Mouse (Mus musculus): ENCODE measurements around the gene Cfap73. TPM values are rescaled to one million over a fixed set of nuclear protein-coding genes. Genes with fewer than 3 reads are reported as not detected.

Gene Cfap73
- polyA plus RNA-seq, 1 experiment from 2014 or later: not detected

DNA sequence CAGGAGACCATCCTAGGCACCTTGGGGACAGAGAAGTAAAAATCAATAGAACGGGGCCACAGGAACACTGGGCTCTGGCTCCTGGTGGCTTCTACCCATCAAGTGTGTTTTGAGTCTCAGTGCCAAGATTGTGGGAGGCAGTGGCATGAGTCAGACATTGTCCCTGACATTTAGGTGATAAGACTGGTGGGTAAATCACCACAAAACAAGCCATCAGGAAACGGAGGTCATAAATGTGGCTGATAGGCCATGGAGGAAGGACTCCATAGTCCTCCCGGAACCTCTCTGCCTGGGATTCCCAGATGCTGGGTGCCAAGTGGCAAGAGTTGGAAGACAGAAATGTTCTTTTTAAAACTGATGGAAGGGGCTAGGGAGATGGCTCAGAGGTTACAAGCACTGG, 10.2 kb upstream of the Cfap73 start:
- H3K4me2 ChIP-seq: no peak overlapping the region
- no peaks in the 10 kb centered on the region for H3K36me3 ChIP-seq (ENCODE audit: poor library complexity, severe bottlenecking)
- H3K9me3 ChIP-seq (replicated peaks): no peaks in the 10 kb centered on the region
- peaks cover 26% of the 10 kb centered on the region for H3K27me3 ChIP-seq
- 93% methylated on average over 3 of the region's 3 CpGs for WGBS
- no peak for ATAC-seq
- H3K27ac ChIP-seq: no peak overlapping the region
- peaks cover 13% of the 10 kb centered on the region for H3K4me1 ChIP-seq
- no peak overlapping the region for H3K4me3 ChIP-seq
- no peak overlapping the region for H3K9ac ChIP-seq

DNA sequence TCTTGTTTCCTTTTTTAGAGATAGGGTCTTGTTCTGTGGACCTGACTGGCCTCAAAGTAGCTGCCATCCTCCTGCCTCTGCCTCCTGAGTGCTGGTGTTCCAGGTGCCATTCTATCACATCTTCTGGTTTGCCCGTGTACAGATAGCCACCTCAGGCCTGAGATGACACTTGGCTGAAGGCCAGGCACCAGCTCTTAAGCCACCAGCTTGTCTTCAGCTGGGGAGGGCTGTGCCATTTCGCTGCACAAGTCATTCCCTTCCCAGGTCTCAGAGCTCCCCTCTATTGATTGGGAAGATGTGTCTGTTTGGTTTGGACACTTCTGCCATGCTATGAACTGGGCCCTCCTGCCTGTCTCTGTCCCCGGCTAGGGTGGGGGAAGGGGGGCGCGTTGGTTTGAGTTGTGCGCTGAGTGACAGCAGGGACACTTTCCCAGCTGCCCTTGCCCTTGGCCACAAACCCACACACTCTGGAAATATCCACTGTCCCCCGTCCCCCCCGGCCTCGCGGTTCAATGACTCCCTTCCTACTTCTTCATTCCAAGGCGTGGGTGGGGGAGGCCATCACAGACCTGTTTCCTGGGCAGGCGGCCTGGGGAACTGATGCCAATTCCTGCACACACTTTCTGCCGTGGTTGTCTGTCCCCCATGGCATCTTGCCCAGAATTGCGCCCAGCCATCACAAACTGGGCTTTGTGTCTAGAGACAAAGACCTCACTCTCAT, 9.5 kb upstream of the Cfap73 start:
- no peak overlapping the region for H3K27ac ChIP-seq
- peaks cover 19% of the 10 kb centered on the region for H3K27me3 ChIP-seq
- no peak for ATAC-seq
- WGBS: 66% methylated on average over 14 of the region's 14 CpGs
- H3K4me3 ChIP-seq: no peak overlapping the region
- H3K9me3 ChIP-seq (replicated peaks): no peaks in the 10 kb centered on the region
- H3K4me1 ChIP-seq: peaks cover 6% of the 10 kb centered on the region
- no peak overlapping the region for H3K4me2 ChIP-seq
- H3K9ac ChIP-seq: no peak overlapping the region
- no peaks in the 10 kb centered on the region for H3K36me3 ChIP-seq (ENCODE audit: poor library complexity, severe bottlenecking)

DNA sequence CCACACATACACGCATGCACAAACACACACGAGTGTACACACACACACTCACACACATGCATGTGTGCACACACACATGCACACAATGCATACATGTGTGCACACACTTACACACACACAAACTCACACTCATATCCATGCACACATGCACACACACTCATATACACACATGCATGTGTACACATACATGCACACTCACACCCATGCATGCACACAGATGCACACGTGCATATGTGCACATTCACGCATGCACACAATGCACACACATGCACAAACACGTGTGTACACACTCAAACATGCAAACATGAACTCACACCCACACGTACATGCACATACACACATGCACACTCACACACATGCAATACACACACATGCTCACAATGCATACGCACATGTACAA, 6.1 kb upstream of the Cfap73 start:
- Histone ChIP-seq H3K36me3 (ENCODE audit: poor library complexity, severe bottlenecking) (no peaks in the 10 kb centered on the region), H3K9ac (no peak overlapping the region), H3K4me1 (peaks cover 4% of the 10 kb centered on the region; the same call in 1 of the 2 replicates), H3K27ac (no peak overlapping the region), H3K27me3 (no peaks in the 10 kb centered on the region), H3K9me3 (replicated peaks) (no peaks in the 10 kb centered on the region), H3K4me3 (no peak overlapping the region), H3K4me2 (no peak overlapping the region)
- WGBS: 91% methylated on average over 7 of the region's 7 CpGs
- ATAC-seq: no peak

DNA sequence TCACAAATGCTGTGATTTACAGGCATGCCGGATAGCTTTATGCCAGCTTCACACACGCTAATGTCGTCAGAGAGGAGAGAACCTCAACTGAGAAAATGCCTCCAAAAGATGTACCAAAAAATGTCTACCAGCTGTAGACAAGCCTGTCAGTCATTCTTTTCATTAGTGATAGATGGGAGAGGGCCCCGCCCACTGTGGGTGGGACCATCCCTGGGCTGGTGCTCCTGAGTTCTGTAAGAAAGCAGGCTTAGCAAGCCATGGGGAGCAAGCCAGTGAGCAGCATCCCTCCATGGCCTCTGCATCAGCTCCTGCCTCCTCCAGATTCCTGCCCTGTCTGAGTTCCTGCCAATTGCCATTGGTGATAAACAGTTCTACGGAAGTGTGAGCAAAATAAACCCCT, 1.6 kb upstream of the Cfap73 start:
- Histone ChIP-seq H3K4me1 (peaks cover 4% of the 10 kb centered on the region; the same call in 1 of the 2 replicates), H3K27ac (no peak overlapping the region), H3K4me2 (no peak overlapping the region), H3K9ac (no peak overlapping the region), H3K27me3 (peaks cover 6% of the 10 kb centered on the region; the same call in 1 of the 2 replicates), H3K4me3 (no peak overlapping the region), H3K36me3 (ENCODE audit: poor library complexity, severe bottlenecking) (no peaks in the 10 kb centered on the region), H3K9me3 (replicated peaks) (no peaks in the 10 kb centered on the region)
- no peak for ATAC-seq
- WGBS: 90% methylated on average over 5 of the region's 5 CpGs

DNA sequence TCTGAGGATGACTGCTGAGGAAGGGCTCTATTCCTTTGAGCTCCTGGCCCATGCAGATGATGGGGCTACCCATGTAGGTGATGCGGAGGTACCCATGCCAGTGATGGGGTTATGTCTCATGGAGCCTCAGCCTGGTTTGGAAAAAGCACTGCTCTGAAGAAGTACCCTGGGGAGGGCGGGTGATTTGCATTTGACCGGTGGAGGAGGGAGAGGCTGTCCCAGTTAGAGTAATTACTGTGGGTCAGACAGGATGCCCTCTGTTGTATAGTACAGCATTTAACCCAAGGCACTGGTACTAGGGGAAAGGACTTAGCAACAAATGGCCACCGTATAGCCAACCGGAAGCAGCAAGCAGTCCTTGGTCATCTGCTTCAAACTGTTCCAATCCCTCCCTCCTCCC, 825 bp upstream of the Cfap73 start:
- H3K27me3 ChIP-seq: peaks cover 6% of the 10 kb centered on the region
- H3K4me3 ChIP-seq: no peak overlapping the region
- H3K36me3 ChIP-seq (ENCODE audit: poor library complexity, severe bottlenecking): no peaks in the 10 kb centered on the region
- H3K4me2 ChIP-seq: no peak overlapping the region
- 62% methylated on average over 5 of the region's 5 CpGs for WGBS
- H3K9me3 ChIP-seq (replicated peaks): no peaks in the 10 kb centered on the region
- no peak for ATAC-seq
- no peak overlapping the region for H3K9ac ChIP-seq
- H3K4me1 ChIP-seq: peaks cover 4% of the 10 kb centered on the region; the same call in 1 of the 2 replicates
- H3K27ac ChIP-seq: no peak overlapping the region

DNA sequence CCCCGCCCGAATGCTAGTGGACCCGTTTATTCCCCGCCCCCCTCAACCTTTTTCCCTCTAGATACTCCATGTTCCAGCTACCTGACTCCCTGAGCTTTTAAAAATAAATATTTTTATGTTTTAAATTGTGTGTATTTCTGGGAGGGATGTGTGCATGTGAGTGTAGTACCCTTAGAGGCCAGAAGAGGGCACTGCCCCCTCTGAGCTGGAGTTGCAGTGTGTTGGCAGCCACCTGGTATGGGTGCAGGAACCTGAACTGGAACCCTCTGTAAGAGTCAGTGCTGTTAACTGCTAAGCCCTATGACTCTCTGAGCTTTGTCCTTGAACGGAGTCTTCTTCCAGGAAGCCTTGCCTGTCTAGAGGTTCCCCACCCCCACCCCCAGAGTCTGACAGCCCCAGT, 2.1 kb downstream of the Cfap73 start:
- no peak for ATAC-seq
- no peaks in the 10 kb centered on the region for H3K9me3 ChIP-seq (replicated peaks)
- WGBS: 89% methylated on average over 5 of the region's 5 CpGs

DNA sequence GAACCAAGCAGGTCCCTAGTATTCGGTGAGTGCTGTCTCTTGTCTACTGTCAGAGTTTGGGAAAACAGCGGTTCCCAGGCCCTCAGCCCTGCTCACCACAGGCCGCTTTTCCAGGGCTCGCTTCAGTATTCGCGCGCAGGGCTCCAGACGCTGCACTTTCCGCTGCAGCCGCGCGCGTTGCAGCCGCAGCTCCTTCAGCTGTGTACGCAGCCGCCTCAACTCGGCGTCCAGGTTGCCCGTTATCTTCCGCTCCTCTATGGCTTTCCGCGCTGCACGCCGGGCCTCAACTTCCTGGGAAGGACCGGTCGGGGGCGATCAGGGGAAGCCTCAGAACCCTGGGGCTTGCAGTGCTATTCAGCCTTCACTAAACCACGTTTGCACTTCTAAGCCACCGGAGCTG, 2.9 kb downstream of the Cfap73 start:
- no peak overlapping the region for H3K27ac ChIP-seq
- peak overlapping the region; percentile 14; the same call in 1 of the 2 replicates for H3K9ac ChIP-seq
- H3K27me3 ChIP-seq: peaks cover 6% of the 10 kb centered on the region
- peak overlapping the region; percentile 19; the same call in 1 of the 2 replicates for H3K4me3 ChIP-seq
- 9% methylated on average over 29 of the region's 29 CpGs for WGBS
- H3K4me2 ChIP-seq: peak overlapping the region; percentile 45
- H3K9me3 ChIP-seq (replicated peaks): no peaks in the 10 kb centered on the region
- peaks cover 4% of the 10 kb centered on the region; the same call in 1 of the 2 replicates for H3K4me1 ChIP-seq
- H3K36me3 ChIP-seq (ENCODE audit: poor library complexity, severe bottlenecking): peaks cover 22% of the 10 kb centered on the region
- no peak for ATAC-seq

More for the DNA sequence above, 2.1 kb downstream of the Cfap73 start:
- H3K4me1 ChIP-seq: peaks cover 4% of the 10 kb centered on the region; the same call in 1 of the 2 replicates
- H3K9ac ChIP-seq: no peak overlapping the region
- H3K4me3 ChIP-seq: no peak overlapping the region
- H3K36me3 ChIP-seq (ENCODE audit: poor library complexity, severe bottlenecking): peaks cover 15% of the 10 kb centered on the region
- no peak overlapping the region for H3K27ac ChIP-seq
- H3K27me3 ChIP-seq: peaks cover 6% of the 10 kb centered on the region
- no peak overlapping the region for H3K4me2 ChIP-seq

DNA sequence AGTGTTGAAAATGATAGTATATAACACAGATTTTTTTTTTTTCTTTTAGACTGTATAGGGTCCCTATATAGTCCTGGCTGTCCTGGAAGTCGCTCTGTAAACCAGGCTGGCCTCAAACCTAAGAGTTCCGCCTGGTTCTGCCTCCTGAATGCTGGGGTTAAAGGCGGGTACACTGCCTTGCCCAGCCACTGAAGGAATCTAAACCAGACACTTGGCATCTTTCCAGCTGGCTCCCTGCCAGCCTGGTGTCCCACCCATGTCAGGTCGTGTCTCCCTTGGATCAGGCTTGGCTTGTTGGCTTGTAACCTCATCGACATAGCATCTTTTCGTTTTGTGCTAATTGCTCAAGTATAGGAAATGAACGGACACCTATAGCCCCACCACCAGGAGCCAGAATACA, 5.4 kb downstream of the Cfap73 start:
- H3K9me3 ChIP-seq (replicated peaks): no peaks in the 10 kb centered on the region
- no peak overlapping the region for H3K4me3 ChIP-seq
- peaks cover 4% of the 10 kb centered on the region; the same call in 1 of the 2 replicates for H3K4me1 ChIP-seq
- H3K36me3 ChIP-seq (ENCODE audit: poor library complexity, severe bottlenecking): peaks cover 47% of the 10 kb centered on the region
- 67% methylated on average over 7 of the region's 7 CpGs for WGBS
- H3K9ac ChIP-seq: no peak overlapping the region
- H3K27ac ChIP-seq: no peak overlapping the region
- ATAC-seq: no peak
- no peak overlapping the region for H3K4me2 ChIP-seq
- peaks cover 6% of the 10 kb centered on the region for H3K27me3 ChIP-seq

DNA sequence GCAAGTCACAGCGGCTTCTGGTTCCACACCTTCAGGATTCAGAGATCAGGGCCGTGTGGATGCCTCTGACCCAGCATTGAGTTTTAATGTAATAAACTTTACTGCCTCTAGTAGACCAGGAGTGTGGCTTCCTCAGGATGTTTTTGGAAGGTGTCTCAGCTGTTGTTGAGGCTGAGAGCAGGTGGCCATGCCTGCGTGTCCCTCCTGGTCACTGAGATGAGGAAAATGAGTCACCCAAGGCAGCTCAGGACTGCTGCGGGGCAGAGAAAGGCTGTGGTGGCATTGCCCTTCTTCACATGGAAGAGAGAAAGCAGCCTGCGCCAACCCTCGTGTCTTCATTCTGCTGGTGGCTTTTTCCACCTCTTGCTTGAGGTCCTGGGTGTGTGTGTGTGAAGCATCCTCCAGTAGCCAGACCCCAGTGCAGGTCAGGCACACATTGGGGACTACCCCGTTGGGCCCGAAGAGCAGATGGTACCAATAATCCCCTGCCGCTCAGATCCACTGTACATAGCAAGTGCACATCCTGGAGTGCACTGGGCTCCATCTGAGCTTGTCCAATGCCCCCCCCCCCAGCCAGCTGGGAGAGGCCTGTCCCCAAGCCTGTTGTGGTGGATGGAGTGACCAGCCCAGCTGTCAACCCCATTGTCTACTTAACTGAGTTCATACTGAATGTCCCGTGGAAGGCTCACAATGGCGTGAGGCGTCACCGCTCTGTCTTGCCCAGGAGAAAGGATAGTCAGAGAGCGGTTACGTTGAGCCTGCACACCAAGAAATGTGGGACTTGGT, 6.3 kb downstream of the Cfap73 start:
- Histone ChIP-seq H3K4me3 (no peak overlapping the region), H3K4me1 (peaks cover 4% of the 10 kb centered on the region; the same call in 1 of the 2 replicates), H3K9ac (no peak overlapping the region), H3K4me2 (no peak overlapping the region), H3K36me3 (ENCODE audit: poor library complexity, severe bottlenecking) (peaks cover 56% of the 10 kb centered on the region), H3K9me3 (replicated peaks) (no peaks in the 10 kb centered on the region), H3K27me3 (peaks cover 6% of the 10 kb centered on the region), H3K27ac (no peak overlapping the region)
- WGBS: 92% methylated on average over 15 of the region's 15 CpGs
- no peak for ATAC-seq

DNA sequence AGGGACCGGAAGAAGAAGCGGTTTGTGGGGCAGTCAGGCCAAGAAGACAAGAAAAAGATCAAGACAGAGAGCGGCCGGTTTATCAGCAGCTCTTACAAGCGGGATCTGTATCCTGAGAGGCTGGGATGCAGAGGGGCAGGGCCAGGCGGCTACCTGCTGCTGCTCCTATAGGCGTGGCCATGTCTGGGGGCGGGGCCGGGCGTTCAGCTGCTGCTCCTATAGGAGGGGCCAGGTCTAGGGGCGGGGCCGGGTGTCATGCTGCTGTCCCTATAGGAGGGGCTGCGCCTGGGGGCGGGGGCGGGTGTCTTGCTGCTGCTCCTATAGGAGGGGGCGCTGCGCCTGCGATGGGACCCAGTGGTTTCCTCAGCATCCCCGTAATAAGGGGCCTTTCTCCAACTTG, 7.6 kb downstream of the Cfap73 start:
- H3K27me3 ChIP-seq: peaks cover 3% of the 10 kb centered on the region
- H3K9ac ChIP-seq: no peak overlapping the region
- no peak for ATAC-seq
- H3K36me3 ChIP-seq (ENCODE audit: poor library complexity, severe bottlenecking): peaks cover 70% of the 10 kb centered on the region
- H3K9me3 ChIP-seq (replicated peaks): no peaks in the 10 kb centered on the region
- no peak overlapping the region for H3K4me3 ChIP-seq
- H3K4me2 ChIP-seq: no peak overlapping the region
- 20% methylated on average over 19 of the region's 19 CpGs for WGBS
- H3K4me1 ChIP-seq: peaks cover 4% of the 10 kb centered on the region; the same call in 1 of the 2 replicates
- no peak overlapping the region for H3K27ac ChIP-seq

DNA sequence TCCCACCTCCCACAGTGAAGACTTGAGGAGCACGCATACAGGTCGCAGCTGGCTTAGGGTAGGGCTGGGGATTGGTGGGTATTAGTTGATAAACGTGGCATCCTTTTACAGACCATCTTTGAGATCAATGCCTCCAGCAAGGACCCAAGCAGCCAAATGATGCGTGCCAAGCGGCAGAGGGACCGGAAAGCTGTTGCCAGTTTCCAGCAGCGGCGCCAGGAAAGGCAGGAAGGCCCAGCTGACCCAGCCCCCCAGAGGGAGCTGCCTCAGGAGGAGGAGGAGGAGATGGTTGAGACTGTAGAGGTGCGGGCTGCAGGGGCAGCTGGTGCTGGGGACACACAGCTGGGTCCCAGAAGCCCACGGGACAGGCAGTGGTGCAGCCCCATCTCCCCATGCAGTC, 9.6 kb downstream of the Cfap73 start:
- no peak overlapping the region for H3K4me2 ChIP-seq
- no peaks in the 10 kb centered on the region for H3K9me3 ChIP-seq (replicated peaks)
- peaks cover 89% of the 10 kb centered on the region for H3K36me3 ChIP-seq (ENCODE audit: poor library complexity, severe bottlenecking)
- H3K4me3 ChIP-seq: no peak overlapping the region
- 94% methylated on average over 10 of the region's 10 CpGs for WGBS
- no peaks in the 10 kb centered on the region for H3K27me3 ChIP-seq
- H3K9ac ChIP-seq: no peak overlapping the region
- H3K27ac ChIP-seq: no peak overlapping the region
- no peak for ATAC-seq
- no peaks in the 10 kb centered on the region for H3K4me1 ChIP-seq

DNA sequence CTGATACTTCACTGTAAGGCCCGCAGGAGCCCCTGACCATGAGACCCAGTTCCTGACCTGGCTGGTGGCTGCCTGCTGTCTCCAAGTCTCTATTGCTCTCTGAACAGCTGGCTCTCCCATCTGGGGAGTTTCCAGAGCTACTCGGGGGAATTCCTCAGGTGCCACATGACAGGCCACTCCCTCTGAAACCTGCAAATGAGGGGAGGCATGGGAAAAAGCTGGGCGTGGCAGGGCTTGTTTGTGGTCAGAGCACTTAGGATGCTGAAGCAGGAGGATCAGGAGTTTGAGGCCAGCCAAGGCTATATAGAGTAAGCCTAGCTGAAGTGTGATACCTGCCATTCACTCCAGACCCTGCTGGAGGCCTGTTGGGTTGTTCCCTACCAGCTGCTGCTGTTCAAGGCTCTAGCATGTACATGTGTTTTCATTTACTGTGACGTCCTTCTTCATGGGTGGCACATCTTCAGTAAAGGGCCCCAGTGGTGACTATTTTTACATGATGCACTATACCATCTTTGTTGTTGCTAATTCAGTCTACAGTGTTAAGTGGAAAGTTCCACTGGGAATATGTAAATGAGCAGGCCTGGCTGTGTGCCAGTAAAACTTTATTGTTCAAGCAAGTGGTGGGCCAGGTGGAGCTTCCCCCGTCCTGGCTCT, 11.7 kb downstream of the Cfap73 start:
- H3K4me3 ChIP-seq: no peak overlapping the region
- no peaks in the 10 kb centered on the region for H3K4me1 ChIP-seq
- no peak for ATAC-seq
- H3K27ac ChIP-seq: no peak overlapping the region
- no peaks in the 10 kb centered on the region for H3K9me3 ChIP-seq (replicated peaks)
- 71% methylated on average over 5 of the region's 5 CpGs for WGBS
- peaks cover 100% of the 10 kb centered on the region for H3K36me3 ChIP-seq (ENCODE audit: poor library complexity, severe bottlenecking)
- H3K9ac ChIP-seq: no peak overlapping the region
- H3K27me3 ChIP-seq: no peaks in the 10 kb centered on the region
- H3K4me2 ChIP-seq: no peak overlapping the region

All from forebrain, embryonic 13.5 days (tissue).